Mouse (Mus musculus) kidney, embryonic 16.5 days (tissue): Measurements from ENCODE around the gene Olfr553. TPM values are rescaled to one million over a fixed set of nuclear protein-coding genes. Genes with fewer than 3 reads are reported as not detected.
"Not testable (repeated sequence)": the region's sequence is repeated elsewhere in the genome, so short reads cannot be mapped to it uniquely, and the experiment has no call there.

ENCODE experiments used
- ATAC-seq: fragments of 200-750 bp; cut with Nextera tagmentation; 2 replicates; pipeline ENCODE4 v1.8.0; 2017; ENCODE audit warnings: moderate TSS enrichment; ENCODE audit not compliant: low FRiP score, low TSS enrichment
- H3K27ac ChIP-seq: fragments of 300-500 bp; sonication (generic); 2 replicates; pipeline ENCODE4 v1.5.1; 2014; ENCODE audit warnings: low read length
- H3K27me3 ChIP-seq: fragments of 300-500 bp; sonication (generic); 2 replicates; pipeline ENCODE4 v1.6.1; 2014; ENCODE audit warnings: low read length, control low read depth, mixed read lengths; ENCODE audit not compliant: insufficient read depth
- H3K36me3 ChIP-seq: fragments of 300-500 bp; sonication (generic); 2 replicates; pipeline ENCODE4 v1.6.1; 2014; ENCODE audit warnings: low read length, control low read depth, mixed read lengths; ENCODE audit not compliant: insufficient read depth
- H3K4me1 ChIP-seq: fragments of 300-500 bp; sonication (generic); 2 replicates; pipeline ENCODE4 v1.6.1; 2014; ENCODE audit warnings: low read length, control low read depth, mixed read lengths; ENCODE audit not compliant: insufficient read depth
- H3K4me2 ChIP-seq: fragments of 300-500 bp; sonication (generic); replicated peaks from 2 replicates; pipeline ENCODE4 v1.6.1; 2014; ENCODE audit warnings: low read depth, low read length
- H3K4me3 ChIP-seq: fragments of 300-500 bp; sonication (generic); 2 replicates; pipeline ENCODE4 v1.5.1; 2014; ENCODE audit warnings: mild to moderate bottlenecking, low read length
- H3K9ac ChIP-seq: fragments of 300-500 bp; sonication (generic); replicated peaks from 2 replicates; pipeline ENCODE4 v1.6.1; 2014; ENCODE audit warnings: low read length
- H3K9me3 ChIP-seq: fragments of 300-500 bp; sonication (generic); 2 replicates; pipeline ENCODE4 v1.6.1; 2016; ENCODE audit warnings: low read length, control low read depth
- WGBS: fragments of 180-500 bp; shearing (Covaris S2); extraction: QIAGEN DNeasy Blood & Tissue Kit; methylation state at CpG from one replicate; pipeline ENCODE4 v1.1.7; 2014; 5-methylcytosine and 5-hydroxymethylcytosine counted together
- polyA plus RNA-seq: library from polyadenylated mRNA; unstranded; fragments of >200 nt; fragmentation: Nextera tagmentation; extraction: Ambion mirVana; gene quantifications from 2 replicates; pipeline ENCODE4 v1.2.1, GENCODE M21; 2015

Olfr553 gene
- not detected in 2 replicates for polyA plus RNA-seq

GRCm38 (mm10) chr7:102618118-102618517, at the start of gene Olfr553:
Gene Olfr553, minus strand, starts transcription at chr7:102618218.
- Histone ChIP-seq H3K36me3 (no peaks in the 10 kb centered on the region), H3K4me2 (no peak within 1 kb of the TSS), H3K9me3 (no peaks in the 10 kb centered on the region), H3K4me3 (no peak within 1 kb of the TSS), H3K27me3 (no peaks in the 10 kb centered on the region), H3K4me1 (no peaks in the 10 kb centered on the region), H3K27ac (no peak within 1 kb of the TSS), H3K9ac (no peak within 1 kb of the TSS)
- ATAC-seq: no peak

- no peak overlapping the region for H3K4me3 ChIP-seq
- H3K36me3 ChIP-seq: no peaks in the 10 kb centered on the region
- 36% methylated on average over 2 of the region's 2 CpGs for WGBS
- H3K27me3 ChIP-seq: no peaks in the 10 kb centered on the region
- H3K4me2 ChIP-seq: no peak overlapping the region
- no peak overlapping the region for H3K9ac ChIP-seq
- no peak overlapping the region for H3K27ac ChIP-seq
- H3K9me3 ChIP-seq: no peaks in the 10 kb centered on the region
- ATAC-seq: no peak
- H3K4me1 ChIP-seq: no peaks in the 10 kb centered on the region
Measured at GRCm38 (mm10) chr7:102665378-102665777, 47.4 kb upstream of the Olfr553 start.

GRCm38 (mm10) chr7:102664599-102664998, 46.6 kb upstream of the Olfr553 start, which contains the start of gene Olfr556:
Gene Olfr556, plus strand, starts transcription at chr7:102664899.
- WGBS: 36% methylated on average over 3 of the region's 3 CpGs
- no peaks in the 10 kb centered on the region for H3K4me1 ChIP-seq
- H3K4me2 ChIP-seq: no peak within 1 kb of the TSS
- H3K27ac ChIP-seq: no peak within 1 kb of the TSS
- ATAC-seq: no peak
- H3K27me3 ChIP-seq: no peaks in the 10 kb centered on the region
- no peak within 1 kb of the TSS for H3K4me3 ChIP-seq
- no peaks in the 10 kb centered on the region for H3K9me3 ChIP-seq
- no peaks in the 10 kb centered on the region for H3K36me3 ChIP-seq
- no peak within 1 kb of the TSS for H3K9ac ChIP-seq

- H3K36me3 ChIP-seq: no peaks in the 10 kb centered on the region
- H3K4me3 ChIP-seq: no peak within 1 kb of the TSS
- H3K9ac ChIP-seq: no peak within 1 kb of the TSS
- WGBS: 74% methylated on average over 1 of the region's 1 CpGs
- no peak within 1 kb of the TSS for H3K4me2 ChIP-seq
- H3K4me1 ChIP-seq: no peaks in the 10 kb centered on the region
- ATAC-seq: no peak
- H3K27me3 ChIP-seq: no peaks in the 10 kb centered on the region
- no peaks in the 10 kb centered on the region for H3K9me3 ChIP-seq
- no peak within 1 kb of the TSS for H3K27ac ChIP-seq
Measured at GRCm38 (mm10) chr7:102658523-102658922, 40.5 kb upstream of the Olfr553 start, which contains the start of gene Olfr555. Gene Olfr555, plus strand, starts transcription at chr7:102658823.

- H3K36me3 ChIP-seq, H3K27ac ChIP-seq, H3K9me3 ChIP-seq, H3K4me1 ChIP-seq, H3K4me2 ChIP-seq, ATAC-seq, H3K9ac ChIP-seq, H3K4me3 ChIP-seq, H3K27me3 ChIP-seq: not testable (repeated sequence)
- 80% methylated on average over 3 of the region's 4 CpGs for WGBS
Measured at GRCm38 (mm10) chr7:102644945-102645344, 26.9 kb upstream of the Olfr553 start.

GRCm38 (mm10) chr7:102638132-102638531, 20.1 kb upstream of the Olfr553 start, which contains the start of gene Olfr554:
Gene Olfr554, plus strand, starts transcription at chr7:102638432.
- no peak for ATAC-seq
- no peak within 1 kb of the TSS for H3K27ac ChIP-seq
- no peak within 1 kb of the TSS for H3K4me2 ChIP-seq
- H3K9me3 ChIP-seq: no peaks in the 10 kb centered on the region
- 68% methylated on average over 1 of the region's 1 CpGs for WGBS
- H3K36me3 ChIP-seq: no peaks in the 10 kb centered on the region
- no peaks in the 10 kb centered on the region for H3K4me1 ChIP-seq
- no peak within 1 kb of the TSS for H3K9ac ChIP-seq
- no peak within 1 kb of the TSS for H3K4me3 ChIP-seq
- no peaks in the 10 kb centered on the region for H3K27me3 ChIP-seq

GRCm38 (mm10) chr7:102636665-102637064, 18.6 kb upstream of the Olfr553 start:
- Histone ChIP-seq H3K4me1 (no peaks in the 10 kb centered on the region), H3K27me3 (no peaks in the 10 kb centered on the region), H3K4me3 (no peak overlapping the region), H3K9ac (no peak overlapping the region), H3K36me3 (no peaks in the 10 kb centered on the region), H3K27ac (no peak overlapping the region), H3K4me2 (no peak overlapping the region), H3K9me3 (no peaks in the 10 kb centered on the region)
- WGBS: 33% methylated on average over 3 of the region's 3 CpGs
- no peak for ATAC-seq

- H3K4me1 ChIP-seq, H3K36me3 ChIP-seq, H3K4me3 ChIP-seq, H3K4me2 ChIP-seq, H3K27ac ChIP-seq, H3K9ac ChIP-seq, H3K27me3 ChIP-seq, ATAC-seq, H3K9me3 ChIP-seq: not testable (repeated sequence)
- 91% methylated on average over 15 of the region's 19 CpGs for WGBS
Measured at GRCm38 (mm10) chr7:102620368-102620767, 2.4 kb upstream of the Olfr553 start.

GRCm38 (mm10) chr7:102619608-102620007, 1.6 kb upstream of the Olfr553 start:
- no peaks in the 10 kb centered on the region for H3K27me3 ChIP-seq
- 62% methylated on average over 5 of the region's 5 CpGs for WGBS
- H3K4me2 ChIP-seq: no peak overlapping the region
- H3K9me3 ChIP-seq: no peaks in the 10 kb centered on the region
- ATAC-seq: no peak
- no peak overlapping the region for H3K9ac ChIP-seq
- no peaks in the 10 kb centered on the region for H3K4me1 ChIP-seq
- H3K27ac ChIP-seq: no peak overlapping the region
- H3K36me3 ChIP-seq: no peaks in the 10 kb centered on the region
- H3K4me3 ChIP-seq: no peak overlapping the region

GRCm38 (mm10) chr7:102597378-102598031, 20.5 kb downstream of the Olfr553 start, which contains the start of gene Olfr552:
Gene Olfr552, plus strand, starts transcription at chr7:102597770.
- Histone ChIP-seq H3K27me3 (no peaks in the 10 kb centered on the region), H3K27ac (no peak within 1 kb of the TSS), H3K4me1 (no peaks in the 10 kb centered on the region), H3K9me3 (no peaks in the 10 kb centered on the region), H3K4me3 (no peak within 1 kb of the TSS), H3K4me2 (no peak within 1 kb of the TSS), H3K36me3 (no peaks in the 10 kb centered on the region), H3K9ac (no peak within 1 kb of the TSS)
- 0 out of 2 replicates have a peak, but pooled peaks have one; percentile 15 for ATAC-seq
- 61% methylated on average over 1 of the region's 1 CpGs for WGBS
